Mouse (Mus musculus) liver, postnatal 0 days (tissue): ENCODE results near the gene Trib2. TPM values are rescaled to one million over a fixed set of nuclear protein-coding genes. Genes with fewer than 3 reads are reported as not detected.

Experiments
- ATAC-seq: fragments of 200-750 bp; cut with Nextera tagmentation; 2 replicates; pipeline ENCODE4 v1.8.0; 2017; ENCODE audit warnings: mild to moderate bottlenecking, moderate library complexity
- DNase-seq: peaks from one replicate; pipeline ENCODE4 v3.0.0-alpha.2; 2016
- H3K27ac ChIP-seq: fragments of 300-500 bp; sonication (generic); 2 replicates; pipeline ENCODE4 v1.5.1; 2014; ENCODE audit warnings: antibody characterized with exemption, moderate library complexity, mild to moderate bottlenecking, low read depth
- H3K27me3 ChIP-seq: fragments of 300-500 bp; sonication (generic); 2 replicates; pipeline ENCODE4 v1.6.1; 2014; ENCODE audit warnings: low read length, control low read depth, mixed read lengths; ENCODE audit not compliant: insufficient read depth
- H3K36me3 ChIP-seq: fragments of 300-500 bp; sonication (generic); replicated peaks from 2 replicates; pipeline ENCODE4 v1.6.1; 2014; ENCODE audit warnings: mild to moderate bottlenecking, control low read depth, low read length, moderate library complexity, mixed read lengths; ENCODE audit not compliant: insufficient read depth
- H3K4me1 ChIP-seq: fragments of 300-500 bp; sonication (generic); 2 replicates; pipeline ENCODE4 v1.6.1; 2014; ENCODE audit warnings: antibody characterized with exemption, mild to moderate bottlenecking, control low read depth; ENCODE audit not compliant: insufficient read depth
- H3K4me2 ChIP-seq: fragments of 300-500 bp; sonication (generic); 2 replicates; pipeline ENCODE4 v1.6.1; 2014; ENCODE audit warnings: low read depth, mild to moderate bottlenecking, low read length, moderate library complexity, mixed read lengths
- H3K4me3 ChIP-seq: fragments of 300-500 bp; sonication (generic); 2 replicates; pipeline ENCODE4 v1.5.1; 2014; ENCODE audit warnings: low read depth, low read length
- H3K9ac ChIP-seq: fragments of 300-500 bp; sonication (generic); replicated peaks from 2 replicates; pipeline ENCODE4 v1.6.1; 2014; ENCODE audit warnings: mild to moderate bottlenecking, moderate library complexity
- H3K9me3 ChIP-seq: fragments of 300-500 bp; sonication (generic); 2 replicates; pipeline ENCODE4 v1.6.1; 2016; ENCODE audit warnings: mild to moderate bottlenecking, control low read depth, low read length, mixed read lengths
- CTCF ChIP-seq: sonication (generic); IDR thresholded peaks from 2 replicates; pipeline ENCODE4 v1.5.1; 2016; ENCODE audit warnings: antibody characterized with exemption, low read depth
- EP300 ChIP-seq: IDR thresholded peaks from 2 replicates; pipeline ENCODE4 v1.6.1; 2016; ENCODE audit warnings: antibody characterized with exemption, low read depth, mild to moderate bottlenecking
- WGBS: fragments of 180-500 bp; shearing (Covaris S2); extraction: QIAGEN DNeasy Blood & Tissue Kit; methylation state at CpG from one replicate; pipeline ENCODE4 v1.1.7; 2014; ENCODE audit not compliant: insufficient replicate concordance; 5-methylcytosine and 5-hydroxymethylcytosine counted together
- polyA plus RNA-seq: library from polyadenylated mRNA; unstranded; fragments of >200 nt; fragmentation: Nextera tagmentation; extraction: Ambion mirVana; gene quantifications from 2 replicates; pipeline ENCODE4 v1.2.1, GENCODE M21; 2015

Gene Trib2
- polyA plus RNA-seq, 1 experiment from 2014 or later: 2.6 TPM

GRCm38 (mm10) chr12:15801571-15801930 is 15.2 kb downstream of the Trib2 start:
- TF ChIP-seq EP300 (no peak), CTCF (no peak)
- Histone ChIP-seq H3K4me3 (no peak overlapping the region), H3K4me1 (peaks cover 3% of the 10 kb centered on the region; the same call in 1 of the 2 replicates), H3K9ac (no peak overlapping the region), H3K9me3 (no peaks in the 10 kb centered on the region), H3K4me2 (no peak overlapping the region), H3K36me3 (no peaks in the 10 kb centered on the region; the same call in 1 of the 2 replicates), H3K27me3 (no peaks in the 10 kb centered on the region), H3K27ac (no peak overlapping the region)
- 78% methylated on average over 4 of the region's 4 CpGs for WGBS
- ATAC-seq (no peak), DNase-seq (no peak)

GRCm38 (mm10) chr12:15800914-15801570 is 15.7 kb downstream of the Trib2 start:
- ATAC-seq: no peak

GRCm38 (mm10) chr12:15800196-15800913 is 16.4 kb downstream of the Trib2 start:
- no peak overlapping the region for H3K9ac ChIP-seq
- no peak overlapping the region for H3K4me2 ChIP-seq
- H3K4me3 ChIP-seq: no peak overlapping the region
- H3K9me3 ChIP-seq: no peaks in the 10 kb centered on the region
- H3K4me1 ChIP-seq: no peaks in the 10 kb centered on the region
- DNase-seq (no peak), ATAC-seq (no peak)
- H3K27ac ChIP-seq: no peak overlapping the region
- H3K27me3 ChIP-seq: no peaks in the 10 kb centered on the region
- WGBS: 64% methylated on average over 4 of the region's 4 CpGs
- H3K36me3 ChIP-seq: no peaks in the 10 kb centered on the region; the same call in 1 of the 2 replicates
- TF ChIP-seq EP300: no peak

More at GRCm38 (mm10) chr12:15800914-15801570, 15.7 kb downstream of the Trib2 start:
- 59% methylated on average over 9 of the region's 9 CpGs for WGBS
- H3K27me3 ChIP-seq: no peaks in the 10 kb centered on the region
- H3K4me2 ChIP-seq: no peak overlapping the region
- peaks cover 3% of the 10 kb centered on the region; the same call in 1 of the 2 replicates for H3K4me1 ChIP-seq
- no peak for DNase-seq
- no peaks in the 10 kb centered on the region; the same call in 1 of the 2 replicates for H3K36me3 ChIP-seq
- no peak overlapping the region for H3K4me3 ChIP-seq
- TF ChIP-seq CTCF (no peak), EP300 (no peak)
- H3K9ac ChIP-seq: no peak overlapping the region
- H3K27ac ChIP-seq: no peak overlapping the region
- H3K9me3 ChIP-seq: no peaks in the 10 kb centered on the region

DNA sequence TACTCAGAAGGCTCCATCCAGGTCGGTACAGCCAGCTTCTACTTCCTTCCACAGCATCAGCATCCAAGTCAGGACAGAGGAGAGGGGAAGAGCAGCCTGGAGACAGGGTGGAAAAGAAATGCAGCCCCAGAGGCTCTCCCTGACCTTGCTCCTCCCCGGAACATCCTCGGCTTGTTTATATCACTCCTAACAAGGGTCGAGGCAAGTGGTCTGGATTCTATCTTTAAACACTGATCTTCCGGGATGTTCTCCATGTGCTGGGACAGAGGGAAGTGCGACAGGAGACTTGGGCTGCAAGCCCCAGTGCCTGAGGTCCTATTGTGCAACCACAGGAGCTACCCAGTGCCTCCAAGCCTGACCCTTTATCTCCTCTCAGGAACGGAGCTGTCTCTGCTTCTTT is 18.7 kb downstream of the Trib2 start:
- H3K9ac ChIP-seq: no peak overlapping the region
- peaks cover 5% of the 10 kb centered on the region for H3K36me3 ChIP-seq
- no peak overlapping the region for H3K4me3 ChIP-seq
- WGBS: 39% methylated on average over 7 of the region's 7 CpGs
- no peak overlapping the region for H3K4me2 ChIP-seq
- no peaks in the 10 kb centered on the region for H3K4me1 ChIP-seq
- DNase-seq (no peak), ATAC-seq (peak; percentile 36)
- H3K9me3 ChIP-seq: no peaks in the 10 kb centered on the region
- H3K27ac ChIP-seq: no peak overlapping the region
- TF ChIP-seq EP300 (no peak), CTCF (no peak)
- H3K27me3 ChIP-seq: no peaks in the 10 kb centered on the region

GRCm38 (mm10) chr12:15795886-15796285 is 20.8 kb downstream of the Trib2 start:
- DNase-seq (no peak), ATAC-seq (no peak)
- TF ChIP-seq EP300 (no peak), CTCF (no peak)
- no peaks in the 10 kb centered on the region for H3K4me1 ChIP-seq
- H3K9ac ChIP-seq: no peak overlapping the region
- H3K27me3 ChIP-seq: no peaks in the 10 kb centered on the region
- no peak overlapping the region for H3K4me3 ChIP-seq
- no peaks in the 10 kb centered on the region for H3K9me3 ChIP-seq
- H3K4me2 ChIP-seq: no peak overlapping the region
- peaks cover 5% of the 10 kb centered on the region for H3K36me3 ChIP-seq
- H3K27ac ChIP-seq: no peak overlapping the region
- 79% methylated on average over 3 of the region's 3 CpGs for WGBS

DNA sequence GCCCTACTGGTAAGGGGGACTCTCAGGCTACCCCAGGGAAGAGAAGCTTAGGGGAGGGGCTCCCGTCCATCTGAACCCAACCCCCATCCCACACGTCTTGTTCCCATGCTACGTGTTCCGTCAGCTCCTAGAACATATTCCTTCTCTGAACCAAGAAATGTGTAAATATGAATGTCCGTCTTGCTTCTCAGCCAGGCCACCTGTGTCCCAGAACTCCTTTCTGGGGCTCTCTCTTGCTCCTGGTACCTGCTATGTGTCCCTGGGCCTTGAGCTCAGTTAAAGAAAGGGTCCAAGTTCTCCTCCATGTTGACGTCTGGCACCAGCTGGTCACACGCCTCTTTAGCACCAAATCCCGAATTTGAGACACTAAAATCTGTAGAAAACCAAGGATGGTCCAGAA is 23.4 kb downstream of the Trib2 start:
- Histone ChIP-seq H3K36me3 (peaks cover 8% of the 10 kb centered on the region), H3K9ac (no peak overlapping the region), H3K4me3 (no peak overlapping the region), H3K9me3 (no peaks in the 10 kb centered on the region), H3K27ac (no peak overlapping the region), H3K4me2 (no peak overlapping the region), H3K4me1 (no peaks in the 10 kb centered on the region), H3K27me3 (no peaks in the 10 kb centered on the region)
- 78% methylated on average over 8 of the region's 8 CpGs for WGBS
- no peak for TF ChIP-seq CTCF
- no peak for TF ChIP-seq EP300
- DNase-seq (no peak), ATAC-seq (no peak)
